ENCODE assay signal across 9 mouse cellular contexts in the genomic region with DNA sequence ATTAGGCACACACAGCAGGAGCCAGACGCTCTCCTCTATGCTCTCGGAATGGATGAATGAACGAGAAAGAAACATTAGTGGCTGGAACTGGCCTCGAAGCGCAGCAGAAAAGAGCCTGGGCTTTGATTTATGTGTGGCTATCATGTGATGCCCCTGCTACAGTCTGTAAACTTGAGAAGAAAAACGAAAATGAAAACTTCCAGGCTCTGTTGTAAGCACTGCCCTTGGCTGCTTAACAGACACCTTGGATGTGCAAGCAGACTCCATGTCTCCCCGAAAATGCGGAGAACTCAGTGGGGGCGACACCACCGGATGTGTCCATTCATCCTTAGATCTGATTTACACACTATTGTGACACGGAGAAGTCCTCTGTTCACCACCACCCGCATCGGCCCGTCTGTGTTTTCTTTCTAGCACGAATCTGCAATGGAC. TPM values are rescaled to one million over a fixed set of nuclear protein-coding genes. Genes with fewer than 3 reads are reported as not detected.
DNase-seq lines count a peak whose midpoint lies in the region; ATAC-seq and TF ChIP-seq lines count a peak whose summit lies in the region.
"Had no signal": no experiment of that assay in that cellular context is flagged by ENCODE, and none has a peak within 500 bp of the region (broad histone marks: within the 10 kb centered on the region; RNA-seq: fewer than 3 reads in every experiment).

No protein-coding gene starts in this region.

- no peaks in the 10 kb centered on the region for H3K36me3 ChIP-seq in lung, postnatal 0 days (ENCODE audit: insufficient read depth, low read length)
- H3K36me3 ChIP-seq in forebrain, embryonic 15.5 days: no peaks in the 10 kb centered on the region
- H3K36me3 ChIP-seq in small intestine, adult 2 months (ENCODE audit: control insufficient read depth, insufficient read depth, low read length): no peaks in the 10 kb centered on the region
- no peaks in the 10 kb centered on the region for H3K36me3 ChIP-seq in thymus, adult 2 months (ENCODE audit: control insufficient read depth, insufficient read depth, low read length)

- no peak overlapping the region for H3K27ac ChIP-seq in lung, postnatal 0 days (ENCODE audit: low read length)
- H3K27ac ChIP-seq in forebrain, embryonic 15.5 days (replicated peaks): no peak overlapping the region
- H3K27ac ChIP-seq in small intestine, adult 2 months (ENCODE audit: insufficient read depth, low read depth, low read length): no peak overlapping the region
- H3K27ac ChIP-seq in thymus, adult 2 months (ENCODE audit: control insufficient read depth, insufficient read depth, low read length): no peak overlapping the region

- no peaks in the 10 kb centered on the region for H3K9me3 ChIP-seq in lung, postnatal 0 days (ENCODE audit: low read length)
- no peaks in the 10 kb centered on the region for H3K9me3 ChIP-seq in forebrain, embryonic 15.5 days

- 47% methylated on average over 15 of the region's 15 CpGs for WGBS in lung, postnatal 0 days
- 29% methylated on average over 15 of the region's 15 CpGs for WGBS in forebrain, embryonic 15.5 days
- 60% methylated on average over 15 of the region's 15 CpGs for WGBS in small intestine, adult 2 months
- WGBS in thymus, adult 2 months: 71% methylated on average over 15 of the region's 15 CpGs

- no peak for ATAC-seq in lung, postnatal 0 days
- ATAC-seq in forebrain, embryonic 15.5 days (replicated peaks): no peak

- no peaks in the 10 kb centered on the region for H3K4me1 ChIP-seq in lung, postnatal 0 days (ENCODE audit: insufficient read depth, low read depth, low read length)
- H3K4me1 ChIP-seq in forebrain, embryonic 15.5 days: peaks cover 5% of the 10 kb centered on the region; the same call in 1 of the 2 replicates
- H3K4me1 ChIP-seq in small intestine, adult 2 months (ENCODE audit: control insufficient read depth, insufficient read depth, insufficient read length, low read length): peaks cover 2% of the 10 kb centered on the region; the same call in 1 of the 2 replicates
- no peaks in the 10 kb centered on the region for H3K4me1 ChIP-seq in thymus, adult 2 months (replicated peaks; ENCODE audit: control insufficient read depth, insufficient read depth, low read length)

- no peak overlapping the region for H3K9ac ChIP-seq in lung, postnatal 0 days (replicated peaks; ENCODE audit: low read depth)
- H3K9ac ChIP-seq in forebrain, embryonic 15.5 days (replicated peaks): no peak overlapping the region

- H3K27me3 ChIP-seq in lung, postnatal 0 days (replicated peaks; ENCODE audit: insufficient read depth, low read length): no peaks in the 10 kb centered on the region
- H3K27me3 ChIP-seq in forebrain, embryonic 15.5 days: no peaks in the 10 kb centered on the region
- no peaks in the 10 kb centered on the region for H3K27me3 ChIP-seq in small intestine, adult 2 months (ENCODE audit: control insufficient read depth, insufficient read depth, low read length)
- H3K27me3 ChIP-seq in thymus, adult 2 months (ENCODE audit: control insufficient read depth, insufficient read depth, low read length): no peaks in the 10 kb centered on the region

- no peak for DNase-seq in lung, postnatal 0 days (ENCODE audit: low spot score)
- DNase-seq in lung, postnatal 25 days (ENCODE audit: low spot score): no peak
- DNase-seq in kidney, postnatal 10 days: peak; percentile 57
- no peak for DNase-seq in thymus, postnatal 4 days
- no peak for DNase-seq in gastrocnemius, postnatal 14 days
- no peak for DNase-seq in thymus, adult 2 months
- DNase-seq: thymus, postnatal 36 days had no signal

- H3K4me3 ChIP-seq in lung, postnatal 0 days (ENCODE audit: low read depth, low read length): no peak overlapping the region
- H3K4me3 ChIP-seq in forebrain, embryonic 15.5 days: no peak overlapping the region
- peak overlapping the region; percentile 16; the same call in 1 of the 2 replicates for H3K4me3 ChIP-seq in small intestine, adult 2 months (ENCODE audit: low read depth, low read length)
- H3K4me3 ChIP-seq in thymus, adult 2 months (ENCODE audit: control insufficient read depth, insufficient read depth, low read length): no peak overlapping the region

- TF ChIP-seq EP300 in lung, postnatal 0 days (IDR thresholded peaks at IDR 0.05): no peak

- intact Hi-C loops in gastrocnemius, postnatal 14 days (cut with DNase I; ENCODE audit: low total_unique reads): no loop called here

- no peak for TF ChIP-seq POLR2A in small intestine, adult 2 months (IDR thresholded peaks at IDR 0.05; ENCODE audit: low read depth, low read length)
- TF ChIP-seq POLR2A in thymus, adult 2 months (IDR thresholded peaks at IDR 0.05; ENCODE audit: control insufficient read depth, extremely low read depth, insufficient read depth, low read length, poor library complexity): no peak

- TF ChIP-seq CTCF in lung, postnatal 0 days (IDR thresholded peaks at IDR 0.05): no peak
- TF ChIP-seq CTCF in small intestine, adult 2 months (IDR thresholded peaks at IDR 0.05; ENCODE audit: extremely low read depth, insufficient read length, insufficient replicate concordance, low read depth, low read length): no peak
- no peak for TF ChIP-seq CTCF in thymus, adult 2 months (IDR thresholded peaks at IDR 0.05; ENCODE audit: borderline replicate concordance, control insufficient read depth, extremely low read depth, insufficient read depth, low read length, poor library complexity)

- H3K4me2 ChIP-seq in lung, postnatal 0 days (replicated peaks; ENCODE audit: low read depth, low read length): peak overlapping the region; percentile 30; the same call in 1 of the 2 replicates
- peak overlapping the region; percentile 18 for H3K4me2 ChIP-seq in forebrain, embryonic 15.5 days (replicated peaks)

RNA-seq across cellular contexts. Expression of a gene that starts 37.6 kb away (rescaled TPM):
- polyA plus RNA-seq in lung, postnatal 0 days (2015; fragmentation: Nextera tagmentation; extraction: Ambion mirVana): 87.4 and 94.0 TPM in 2 replicates
- polyA plus RNA-seq in forebrain, embryonic 15.5 days (2015; fragmentation: Nextera tagmentation; extraction: Ambion mirVana): 58.6 and 62.7 TPM in 2 replicates
- polyA plus RNA-seq in small intestine, adult 2 months (2012; rRNA removed): 33.7 and 52.1 TPM in 2 replicates
- total RNA-seq in gastrocnemius, postnatal 14 days (2021): 10 to 100 TPM; 61.6 to 71.2 TPM
- 257 and 311 TPM in 2 replicates for polyA plus RNA-seq in thymus, adult 2 months (2012; rRNA removed)
